ENCODE assay signal across 37 mouse cellular contexts in the genomic region with DNA sequence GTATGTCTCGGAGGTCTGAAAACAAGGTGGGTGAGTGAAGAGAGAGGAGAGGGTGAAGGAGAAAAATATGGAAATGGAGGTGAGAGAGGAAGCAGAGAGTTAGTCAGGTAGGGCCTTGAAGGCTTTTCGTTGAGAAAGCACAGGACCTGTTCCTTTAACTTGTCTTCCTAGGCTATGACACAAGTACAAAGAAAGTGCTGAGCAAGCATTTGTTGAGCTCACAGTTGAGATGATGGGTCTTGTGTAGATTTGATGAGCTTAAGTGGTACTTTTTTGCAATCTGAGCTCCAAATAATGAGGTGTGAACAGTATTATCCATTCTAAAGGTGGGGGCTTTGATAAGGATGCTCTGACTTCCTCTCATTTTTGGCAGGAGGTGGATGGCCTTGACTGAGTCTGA. TPM values are rescaled to one million over a fixed set of nuclear protein-coding genes. Genes with fewer than 3 reads are reported as not detected.
"Had no signal": no experiment of that assay in that cellular context is flagged by ENCODE, and none has a peak within 500 bp of the region (broad histone marks: within the 10 kb centered on the region; RNA-seq: fewer than 3 reads in every experiment).

No protein-coding gene starts in this region.

- ATAC-seq: forebrain, embryonic 13.5 days; forebrain, embryonic 14.5 days; forebrain, embryonic 15.5 days; forebrain, embryonic 16.5 days; forebrain, postnatal 0 days had no signal

- H3K4me2 ChIP-seq: embryonic facial prominence, embryonic 12.5 days; embryonic facial prominence, embryonic 13.5 days; embryonic facial prominence, embryonic 15.5 days; forebrain, embryonic 12.5 days; forebrain, embryonic 13.5 days; forebrain, embryonic 15.5 days had no signal

- H3K27ac ChIP-seq: embryonic facial prominence, embryonic 10.5 days; embryonic facial prominence, embryonic 12.5 days; embryonic facial prominence, embryonic 13.5 days; embryonic facial prominence, embryonic 15.5 days; forebrain, embryonic 10.5 days; forebrain, embryonic 12.5 days; forebrain, embryonic 13.5 days; forebrain, embryonic 15.5 days; gastrocnemius, adult 2 months; heart, adult 2 months had no signal

- H3K9ac ChIP-seq: embryonic facial prominence, embryonic 12.5 days; embryonic facial prominence, embryonic 13.5 days; embryonic facial prominence, embryonic 15.5 days; forebrain, embryonic 12.5 days; forebrain, embryonic 13.5 days; forebrain, embryonic 15.5 days; forebrain, postnatal 0 days had no signal

- H3K4me3 ChIP-seq: embryonic facial prominence, embryonic 10.5 days; embryonic facial prominence, embryonic 12.5 days; embryonic facial prominence, embryonic 13.5 days; embryonic facial prominence, embryonic 15.5 days; erythroblast, embryonic 14.5 days; forebrain, embryonic 10.5 days; forebrain, embryonic 12.5 days; forebrain, embryonic 13.5 days; forebrain, embryonic 15.5 days; gastrocnemius, adult 2 months; heart, adult 2 months had no signal

- H3K9me3 ChIP-seq: embryonic facial prominence, embryonic 10.5 days; embryonic facial prominence, embryonic 12.5 days; embryonic facial prominence, embryonic 13.5 days; embryonic facial prominence, embryonic 15.5 days; forebrain, embryonic 10.5 days; forebrain, embryonic 12.5 days; forebrain, embryonic 13.5 days; forebrain, embryonic 15.5 days had no signal

- DNase-seq: cerebellum, adult 9-11 months; cerebellum, postnatal 10 days; cerebellum, postnatal 14 days; cerebellum, postnatal 25 days; cerebellum, postnatal 36 days; embryo, embryonic 11 days; forebrain, postnatal 0 days; gastrocnemius, adult 2 months; gastrocnemius, postnatal 10 days; gastrocnemius, postnatal 14 days; gastrocnemius, postnatal 25 days; gastrocnemius, postnatal 36 days; heart, adult 11 months; heart, adult 18-20 months; heart, adult 2 months had no signal

- H3K36me3 ChIP-seq: embryonic facial prominence, embryonic 10.5 days; embryonic facial prominence, embryonic 12.5 days; embryonic facial prominence, embryonic 13.5 days; embryonic facial prominence, embryonic 15.5 days; forebrain, embryonic 10.5 days; forebrain, embryonic 12.5 days; forebrain, embryonic 15.5 days had no signal

- H3K4me1 ChIP-seq: embryonic facial prominence, embryonic 10.5 days; embryonic facial prominence, embryonic 12.5 days; embryonic facial prominence, embryonic 13.5 days; embryonic facial prominence, embryonic 15.5 days; forebrain, embryonic 10.5 days; forebrain, embryonic 12.5 days; forebrain, embryonic 13.5 days; forebrain, embryonic 15.5 days had no signal

- H3K27me3 ChIP-seq: embryonic facial prominence, embryonic 12.5 days; embryonic facial prominence, embryonic 13.5 days; embryonic facial prominence, embryonic 15.5 days; forebrain, embryonic 12.5 days; forebrain, embryonic 13.5 days; forebrain, embryonic 15.5 days had no signal

RNA-seq across cellular contexts. Expression of gene Pdilt, which starts 11.1 kb away (rescaled TPM):
- total RNA-seq: common myeloid progenitor, adult 5-6 weeks; forebrain, postnatal 0 days; gastrocnemius, adult 18-20 months; gastrocnemius, adult 2 months; gastrocnemius, adult 8-10 months; gastrocnemius, postnatal 10 days; gastrocnemius, postnatal 14 days; gastrocnemius, postnatal 25 days; gastrocnemius, postnatal 36 days; gastrocnemius, postnatal 4 days; granulocyte monocyte progenitor cell, adult 5-6 weeks; heart, adult 18-20 months; heart, adult 2 months had no signal
- polyA plus RNA-seq: cortical plate, adult 2 months; embryonic facial prominence, embryonic 10.5 days; embryonic facial prominence, embryonic 11.5 days; embryonic facial prominence, embryonic 12.5 days; embryonic facial prominence, embryonic 13.5 days; embryonic facial prominence, embryonic 14.5 days; embryonic facial prominence, embryonic 15.5 days; erythroblast, embryonic 14.5 days; forebrain, embryonic 10.5 days; forebrain, embryonic 11.5 days; forebrain, embryonic 12.5 days; forebrain, embryonic 13.5 days; forebrain, embryonic 15.5 days; forebrain, embryonic 16.5 days; frontal cortex, adult 2 months had no signal

RNA-seq across cellular contexts. Expression of gene Acsm5, which starts 15.1 kb away (rescaled TPM):
- total RNA-seq: common myeloid progenitor, adult 5-6 weeks; forebrain, postnatal 0 days; gastrocnemius, postnatal 14 days; granulocyte monocyte progenitor cell, adult 5-6 weeks had no signal
- polyA plus RNA-seq: embryonic facial prominence, embryonic 10.5 days; embryonic facial prominence, embryonic 11.5 days; embryonic facial prominence, embryonic 12.5 days; embryonic facial prominence, embryonic 13.5 days; embryonic facial prominence, embryonic 15.5 days; erythroblast, embryonic 14.5 days; forebrain, embryonic 10.5 days; forebrain, embryonic 11.5 days; forebrain, embryonic 12.5 days; forebrain, embryonic 13.5 days; forebrain, embryonic 14.5 days; forebrain, embryonic 15.5 days; forebrain, embryonic 16.5 days; forebrain, postnatal 0 days had no signal

RNA-seq across cellular contexts. Expression of gene Acsm2, which starts 19.8 kb away (rescaled TPM):
- total RNA-seq: common myeloid progenitor, adult 5-6 weeks; gastrocnemius, adult 2 months; gastrocnemius, adult 8-10 months; gastrocnemius, postnatal 10 days; gastrocnemius, postnatal 14 days; gastrocnemius, postnatal 25 days; gastrocnemius, postnatal 36 days; gastrocnemius, postnatal 4 days; granulocyte monocyte progenitor cell, adult 5-6 weeks; heart, adult 18-20 months; heart, adult 2 months; heart, adult 8-10 months had no signal
- polyA plus RNA-seq: cortical plate, adult 2 months; embryonic facial prominence, embryonic 10.5 days; embryonic facial prominence, embryonic 11.5 days; embryonic facial prominence, embryonic 12.5 days; embryonic facial prominence, embryonic 13.5 days; embryonic facial prominence, embryonic 14.5 days; erythroblast, embryonic 14.5 days; forebrain, embryonic 10.5 days; forebrain, embryonic 11.5 days; forebrain, embryonic 12.5 days; forebrain, embryonic 13.5 days; forebrain, embryonic 14.5 days; forebrain, embryonic 15.5 days; forebrain, embryonic 16.5 days; forebrain, postnatal 0 days; frontal cortex, adult 2 months; heart, adult 2 months had no signal

RNA-seq across cellular contexts. Expression of gene Umod, which starts 55.3 kb away (rescaled TPM):
- total RNA-seq: common myeloid progenitor, adult 5-6 weeks; forebrain, postnatal 0 days; gastrocnemius, adult 18-20 months; gastrocnemius, adult 2 months; gastrocnemius, adult 8-10 months; gastrocnemius, postnatal 10 days; gastrocnemius, postnatal 14 days; gastrocnemius, postnatal 25 days; gastrocnemius, postnatal 36 days; gastrocnemius, postnatal 4 days; granulocyte monocyte progenitor cell, adult 5-6 weeks; heart, adult 18-20 months; heart, adult 2 months; heart, adult 8-10 months had no signal
- polyA plus RNA-seq: cortical plate, adult 2 months; embryonic facial prominence, embryonic 10.5 days; embryonic facial prominence, embryonic 11.5 days; embryonic facial prominence, embryonic 12.5 days; embryonic facial prominence, embryonic 13.5 days; embryonic facial prominence, embryonic 15.5 days; erythroblast, embryonic 14.5 days; forebrain, embryonic 10.5 days; forebrain, embryonic 11.5 days; forebrain, embryonic 12.5 days; forebrain, embryonic 13.5 days; forebrain, embryonic 14.5 days; forebrain, embryonic 15.5 days; forebrain, embryonic 16.5 days; forebrain, postnatal 0 days; frontal cortex, adult 2 months had no signal
